Mouse (Mus musculus): ENCODE data around the gene Arhgap11a.

The Arhgap11a gene

DNA sequence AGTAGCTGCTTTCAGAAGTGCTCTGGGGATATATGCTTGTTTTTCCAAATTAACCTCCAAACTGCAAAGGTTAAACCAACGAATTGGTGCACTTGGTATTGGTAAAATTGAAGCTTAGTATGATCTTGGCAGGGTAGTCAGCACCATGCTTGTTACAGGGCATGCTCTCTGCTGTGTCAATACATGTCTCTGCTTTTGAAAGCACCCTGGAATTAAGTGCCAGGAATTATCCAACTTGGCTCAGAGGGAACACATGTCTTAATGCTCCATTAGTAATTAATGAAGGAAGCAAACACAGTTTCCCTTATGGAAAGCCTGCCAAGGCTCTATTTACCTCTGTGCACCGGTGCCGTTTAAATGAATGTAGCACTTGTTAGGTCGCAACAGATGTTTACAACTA, 53.3 kb downstream of the Arhgap11a start:
- Histone ChIP-seq H3K27me3 (ENCODE audit: control insufficient read depth, insufficient read depth, low read length, poor library complexity, severe bottlenecking) (no peaks in the 10 kb centered on the region), H3K36me3 (ENCODE audit: control insufficient read depth, insufficient read depth, low read length, poor library complexity, severe bottlenecking) (no peaks in the 10 kb centered on the region)
- no peak for DNase-seq (ENCODE audit: low read depth, low spot score)

DNA sequence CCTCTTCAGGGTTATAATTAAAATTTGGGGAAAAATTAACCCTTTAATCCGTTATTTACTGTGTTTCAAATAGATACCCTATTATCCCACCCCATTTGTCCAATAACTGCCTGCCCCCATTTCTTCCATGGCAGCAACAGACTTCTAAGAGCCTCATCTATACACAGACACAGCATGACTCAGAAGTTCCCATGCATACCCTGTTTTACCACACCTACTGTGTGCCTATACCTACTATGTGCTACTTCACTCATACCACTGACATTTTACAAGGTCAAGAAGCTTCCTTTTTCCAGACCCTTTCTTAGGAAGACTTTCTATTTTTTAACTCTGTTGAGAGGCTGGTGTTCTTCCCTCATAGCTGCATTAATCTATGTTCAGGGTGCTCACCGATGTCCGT, 54.9 kb downstream of the Arhgap11a start:
- Histone ChIP-seq H3K36me3 (ENCODE audit: control insufficient read depth, insufficient read depth, low read length, poor library complexity, severe bottlenecking) (no peaks in the 10 kb centered on the region), H3K27me3 (ENCODE audit: control insufficient read depth, insufficient read depth, low read length, poor library complexity, severe bottlenecking) (no peaks in the 10 kb centered on the region)
- no peak for DNase-seq (ENCODE audit: low read depth, low spot score)

DNA sequence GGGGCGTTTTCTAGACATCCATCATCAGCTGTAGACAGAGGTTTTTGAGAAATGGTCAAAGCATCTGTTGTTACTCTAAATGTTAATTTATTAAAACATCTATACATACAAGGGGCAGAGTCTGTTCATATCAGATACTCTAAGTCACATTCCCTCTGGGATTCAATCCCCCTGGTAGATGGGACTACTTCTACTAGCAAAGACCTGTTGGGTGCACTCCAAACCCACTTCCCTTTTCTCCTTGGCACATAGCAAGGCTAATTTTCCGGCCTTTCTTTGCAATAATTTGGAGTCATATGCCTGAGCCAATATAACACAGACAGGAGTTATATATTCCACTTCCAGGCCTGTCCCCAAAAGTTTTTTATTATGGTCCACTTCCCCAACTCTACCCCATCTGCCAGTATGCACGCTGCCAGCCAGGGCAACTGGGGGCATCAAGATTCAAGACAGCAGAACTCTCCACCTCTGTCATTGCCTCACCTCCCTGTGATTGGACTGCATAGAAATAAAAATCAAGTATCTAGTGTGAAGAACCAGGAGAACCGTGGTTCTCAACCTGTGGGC, 59.6 kb downstream of the Arhgap11a start:
- Histone ChIP-seq H3K27me3 (ENCODE audit: control insufficient read depth, insufficient read depth, low read length, poor library complexity, severe bottlenecking) (no peaks in the 10 kb centered on the region), H3K36me3 (ENCODE audit: control insufficient read depth, insufficient read depth, low read length, poor library complexity, severe bottlenecking) (no peaks in the 10 kb centered on the region)
- DNase-seq (ENCODE audit: low read depth, low spot score), result no peak

DNA sequence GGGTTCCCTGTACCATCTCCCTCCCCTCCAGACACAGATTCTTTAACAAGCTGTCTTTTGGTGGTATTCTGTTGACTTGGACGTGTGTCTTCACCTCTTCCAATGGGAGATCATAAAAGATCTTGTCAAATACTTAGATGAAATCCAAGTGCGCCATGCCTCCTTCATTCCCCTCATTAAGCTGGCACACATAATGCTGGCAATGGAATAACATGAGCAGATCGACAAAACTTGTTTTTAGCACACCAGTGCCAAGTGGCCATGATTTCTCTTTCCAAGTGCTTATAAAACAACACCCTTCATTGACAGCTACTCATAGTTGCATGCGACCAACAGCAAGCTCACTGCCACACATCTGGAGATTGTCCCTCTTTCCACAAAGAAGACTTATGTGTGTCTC, 60.6 kb downstream of the Arhgap11a start:
- Histone ChIP-seq H3K36me3 (ENCODE audit: control insufficient read depth, insufficient read depth, low read length, poor library complexity, severe bottlenecking) (no peaks in the 10 kb centered on the region), H3K27me3 (ENCODE audit: control insufficient read depth, insufficient read depth, low read length, poor library complexity, severe bottlenecking) (no peaks in the 10 kb centered on the region)
- DNase-seq (ENCODE audit: low read depth, low spot score), result no peak

DNA sequence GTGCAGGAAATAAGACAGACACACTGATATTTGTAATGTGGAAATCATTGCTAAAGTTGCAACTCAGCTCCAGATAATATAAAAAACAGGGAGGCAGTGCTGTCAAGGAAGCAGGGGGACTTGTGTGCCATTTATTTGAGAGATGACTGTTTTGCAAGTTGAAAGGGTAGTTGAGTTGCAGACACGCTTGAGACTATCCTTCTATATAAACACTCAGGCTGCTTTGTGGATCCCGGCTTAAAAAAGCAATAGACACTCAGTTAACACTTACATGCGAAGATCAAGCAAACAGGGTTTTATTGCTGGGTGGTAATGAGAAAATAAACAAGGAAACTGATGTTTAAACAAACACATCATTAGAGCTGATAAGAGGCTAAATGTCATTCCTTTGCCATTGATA, 63.6 kb downstream of the Arhgap11a start:
- no peaks in the 10 kb centered on the region for H3K27me3 ChIP-seq (ENCODE audit: control insufficient read depth, insufficient read depth, low read length, poor library complexity, severe bottlenecking)
- DNase-seq (ENCODE audit: low read depth, low spot score), result no peak
- no peaks in the 10 kb centered on the region for H3K36me3 ChIP-seq (ENCODE audit: control insufficient read depth, insufficient read depth, low read length, poor library complexity, severe bottlenecking)

DNA sequence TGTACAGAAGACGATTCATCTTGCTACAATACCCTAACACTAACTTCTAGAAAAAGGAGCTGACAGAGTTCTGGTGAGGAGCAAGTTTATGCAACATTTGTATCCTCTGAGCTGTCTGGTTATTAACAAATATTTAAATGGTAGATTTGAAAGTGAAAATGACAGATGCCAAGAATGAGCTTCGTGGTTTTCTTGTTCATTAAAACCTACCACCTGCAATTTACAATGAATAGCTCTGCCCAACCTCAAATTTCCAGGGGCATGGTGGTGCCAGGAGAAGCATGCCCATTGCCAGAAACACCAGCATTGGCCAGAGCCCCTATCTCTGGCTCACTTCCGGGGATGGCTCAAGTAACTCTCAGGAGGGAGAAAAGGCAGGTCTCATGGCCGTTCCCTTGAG, 66.9 kb downstream of the Arhgap11a start:
- no peaks in the 10 kb centered on the region for H3K36me3 ChIP-seq (ENCODE audit: control insufficient read depth, insufficient read depth, low read length, poor library complexity, severe bottlenecking)
- no peak for DNase-seq (ENCODE audit: low read depth, low spot score)
- no peaks in the 10 kb centered on the region for H3K27me3 ChIP-seq (ENCODE audit: control insufficient read depth, insufficient read depth, low read length, poor library complexity, severe bottlenecking)
